Comparison of ENCODE assay signal across 31 mouse cellular contexts in genomic region chr4:117977371-117977770, GRCm38 (mm10). TPM values are rescaled to one million over a fixed set of nuclear protein-coding genes. Genes with fewer than 3 reads are reported as not detected.
DNase-seq lines count a peak whose midpoint lies in the region; ATAC-seq and TF ChIP-seq lines count a peak whose summit lies in the region.
"Had no signal": no experiment of that assay in that cellular context is flagged by ENCODE, and none has a peak within 500 bp of the region (broad histone marks: within the 10 kb centered on the region; RNA-seq: fewer than 3 reads in every experiment).

No protein-coding gene starts in this region.

- H3K9ac ChIP-seq in heart, embryonic 14.5 days (ENCODE audit: low read length): peak overlapping the region; percentile 42
- 0 out of 2 replicates have a peak overlapping the region, but pooled peaks have one; percentile 19 for H3K9ac ChIP-seq in kidney, embryonic 16.5 days (replicated peaks; ENCODE audit: low read length)
- H3K9ac ChIP-seq in stomach, postnatal 0 days (ENCODE audit: low read length): no peak overlapping the region
- H3K9ac ChIP-seq: embryonic facial prominence, embryonic 15.5 days; forebrain, embryonic 13.5 days; hindbrain, embryonic 14.5 days; limb, embryonic 12.5 days; liver, embryonic 13.5 days; neural tube, embryonic 15.5 days had no signal

- ATAC-seq in heart, embryonic 14.5 days (ENCODE audit: insufficient number of reproducible peaks, insufficient read depth, low FRiP score, low read depth): no peak
- no peak for ATAC-seq in kidney, embryonic 16.5 days (ENCODE audit: low FRiP score, low TSS enrichment)
- ATAC-seq in stomach, postnatal 0 days (ENCODE audit: low FRiP score, low TSS enrichment): peak; percentile 48; the same call in 1 of the 2 replicates
- ATAC-seq: forebrain, embryonic 13.5 days; intestine, postnatal 0 days had no signal

- no peaks in the 10 kb centered on the region for H3K27me3 ChIP-seq in heart, embryonic 14.5 days (ENCODE audit: control insufficient read depth, insufficient read depth, low read length)
- H3K27me3 ChIP-seq in kidney, embryonic 16.5 days (ENCODE audit: insufficient read depth, low read length): no peaks in the 10 kb centered on the region
- no peaks in the 10 kb centered on the region for H3K27me3 ChIP-seq in stomach, postnatal 0 days (ENCODE audit: control insufficient read depth, insufficient read depth, low read length)
- H3K27me3 ChIP-seq: CH12.LX; embryonic facial prominence, embryonic 15.5 days; forebrain, embryonic 13.5 days; limb, embryonic 12.5 days; liver, embryonic 13.5 days; neural tube, embryonic 15.5 days had no signal

- intact Hi-C loops in gastrocnemius, adult 2 months (cut with DNase I): no loop called here

- no peaks in the 10 kb centered on the region for H3K36me3 ChIP-seq in heart, embryonic 14.5 days (ENCODE audit: control insufficient read depth, insufficient read depth, low read length)
- no peaks in the 10 kb centered on the region for H3K36me3 ChIP-seq in kidney, embryonic 16.5 days (ENCODE audit: insufficient read depth, low read length)
- no peaks in the 10 kb centered on the region for H3K36me3 ChIP-seq in stomach, postnatal 0 days (ENCODE audit: control insufficient read depth, insufficient read depth, low read length)
- H3K36me3 ChIP-seq: embryonic facial prominence, embryonic 10.5 days; embryonic facial prominence, embryonic 15.5 days; limb, embryonic 12.5 days; liver, embryonic 13.5 days; neural tube, embryonic 15.5 days had no signal

- peak overlapping the region; percentile 17; the same call in 1 of the 2 replicates for H3K27ac ChIP-seq in gastrocnemius, adult 2 months
- H3K27ac ChIP-seq in heart, embryonic 14.5 days (replicated peaks in 1 of 2; ENCODE audit: control insufficient read depth in 1 of 2, insufficient read depth in 1 of 2, low read depth in 2 of 2, low read length in 2 of 2): peak overlapping the region; percentile 54 to 73
- H3K27ac ChIP-seq in kidney, embryonic 16.5 days (ENCODE audit: low read length): no peak overlapping the region
- no peak overlapping the region for H3K27ac ChIP-seq in stomach, postnatal 0 days (replicated peaks)
- H3K27ac ChIP-seq: embryonic facial prominence, embryonic 15.5 days; forebrain, embryonic 13.5 days; hindbrain, embryonic 14.5 days; limb, embryonic 12.5 days; liver, embryonic 13.5 days; neural tube, embryonic 15.5 days had no signal

- H3K9me3 ChIP-seq in heart, embryonic 14.5 days (ENCODE audit: control insufficient read depth, low read length): no peaks in the 10 kb centered on the region
- no peaks in the 10 kb centered on the region for H3K9me3 ChIP-seq in kidney, embryonic 16.5 days (ENCODE audit: low read length)
- no peaks in the 10 kb centered on the region for H3K9me3 ChIP-seq in stomach, postnatal 0 days (ENCODE audit: control insufficient read depth, low read length)
- H3K9me3 ChIP-seq: embryonic facial prominence, embryonic 10.5 days; embryonic facial prominence, embryonic 15.5 days; forebrain, embryonic 13.5 days; limb, embryonic 12.5 days; liver, embryonic 13.5 days; neural tube, embryonic 15.5 days had no signal

- H3K4me3 ChIP-seq in gastrocnemius, adult 2 months: no peak overlapping the region
- H3K4me3 ChIP-seq in heart, embryonic 14.5 days (ENCODE audit: control insufficient read depth in 1 of 2, insufficient read depth in 1 of 2, low read depth in 1 of 2, low read length in 2 of 2): peak overlapping the region; percentile 8 to 15; a peak in 1 of 4 replicates
- no peak overlapping the region for H3K4me3 ChIP-seq in kidney, embryonic 16.5 days (ENCODE audit: low read length)
- H3K4me3 ChIP-seq in stomach, postnatal 0 days (ENCODE audit: low read depth, low read length): no peak overlapping the region
- H3K4me3 ChIP-seq: embryonic facial prominence, embryonic 10.5 days; embryonic facial prominence, embryonic 15.5 days; forebrain, embryonic 13.5 days; limb, embryonic 12.5 days; liver, embryonic 13.5 days; neural tube, embryonic 15.5 days had no signal

- peaks cover 24 to 38% of the 10 kb centered on the region in 2 experiments for H3K4me1 ChIP-seq in heart, embryonic 14.5 days (ENCODE audit: control insufficient read depth in 2 of 2, insufficient read depth in 2 of 2, low read length in 2 of 2)
- peaks cover 17% of the 10 kb centered on the region; the same call in 1 of the 2 replicates for H3K4me1 ChIP-seq in kidney, embryonic 16.5 days (ENCODE audit: insufficient read depth, low read length)
- no peaks in the 10 kb centered on the region for H3K4me1 ChIP-seq in stomach, postnatal 0 days (replicated peaks; ENCODE audit: control insufficient read depth, insufficient read depth)
- H3K4me1 ChIP-seq: forebrain, embryonic 13.5 days; liver, embryonic 13.5 days; neural tube, embryonic 15.5 days had no signal

- WGBS in heart, embryonic 14.5 days: 40% methylated on average over 9 of the region's 9 CpGs
- WGBS in kidney, embryonic 16.5 days: 73% methylated on average over 9 of the region's 9 CpGs
- WGBS in stomach, postnatal 0 days: 66% methylated on average over 9 of the region's 9 CpGs

- no peak for TF ChIP-seq CTCF in gastrocnemius, adult 2 months (IDR thresholded peaks at IDR 0.05)
- TF ChIP-seq CTCF in stomach, postnatal 0 days (IDR thresholded peaks at IDR 0.05; ENCODE audit: low read depth): no peak

- no peak for DNase-seq in gastrocnemius, adult 2 months
- DNase-seq in gastrocnemius, adult 18-20 months (ENCODE audit: low spot score): no peak
- DNase-seq in heart, adult 18-20 months: no peak
- no peak for DNase-seq in kidney, postnatal 14 days
- DNase-seq in stomach, postnatal 0 days (ENCODE audit: low spot score): no peak
- DNase-seq in natural killer cell, adult 2 months (ENCODE audit: low spot score in 2 of 2): no peak
- DNase-seq: adrenal gland, adult 8-10 months; cerebellum, adult 2 months; cerebellum, postnatal 14 days; gastrocnemius, postnatal 25 days; kidney, adult 9 months; kidney, postnatal 25 days; liver, embryonic 13.5 days; lung, adult 2 months; lung, postnatal 10 days; midbrain, embryonic 14.5 days; retina, postnatal 1 day; right cerebral cortex, postnatal 14 days; thymus, adult 2 months; thymus, postnatal 36 days had no signal

- TF ChIP-seq EP300 in stomach, postnatal 0 days (optimal IDR thresholded peaks at IDR 0.05): no peak

- H3K4me2 ChIP-seq in heart, embryonic 14.5 days (ENCODE audit: low read length): peak overlapping the region; percentile 47
- no peak overlapping the region for H3K4me2 ChIP-seq in kidney, embryonic 16.5 days (replicated peaks; ENCODE audit: low read depth, low read length)
- H3K4me2 ChIP-seq in stomach, postnatal 0 days (replicated peaks; ENCODE audit: low read depth): no peak overlapping the region
- H3K4me2 ChIP-seq: embryonic facial prominence, embryonic 15.5 days; forebrain, embryonic 13.5 days; hindbrain, embryonic 14.5 days; limb, embryonic 12.5 days; liver, embryonic 13.5 days; neural tube, embryonic 15.5 days had no signal

RNA-seq across cellular contexts. Expression of gene Artn, which starts 47.8 kb away (rescaled TPM):
- under 1 TPM; 0.25 to 0.46 TPM for total RNA-seq in gastrocnemius, adult 2 months (2021)
- total RNA-seq in gastrocnemius, adult 18-20 months (2021): under 1 TPM; 0.19 to 0.27 TPM
- polyA plus RNA-seq in heart, embryonic 14.5 days (2014; fragmentation: Nextera tagmentation; extraction: Ambion mirVana): 0.81 and 0.85 TPM in 2 replicates
- total RNA-seq in heart, adult 18-20 months (2021): under 1 TPM in 1 of 2 experiments, not detected in 1; 0.33 TPM
- polyA plus RNA-seq in kidney, embryonic 16.5 days (2015; fragmentation: Nextera tagmentation; extraction: Ambion mirVana): 3.0 and 3.5 TPM in 2 replicates
- polyA plus RNA-seq in stomach, postnatal 0 days (2015; fragmentation: Nextera tagmentation; extraction: Ambion mirVana): 3.8 TPM in 2 replicates
- total RNA-seq: CH12.LX; monocyte, adult 5-6 weeks had no signal

Comparison
In these comparisons a context has a peak if more than half of its experiments do, and no peak if none do; other contexts are left out.
1. H3K27ac ChIP-seq: peak in gastrocnemius, adult 2 months (single experiment) and heart, embryonic 14.5 days (2 of 2); none in kidney, embryonic 16.5 days (single experiment) and stomach, postnatal 0 days (single experiment).
2. H3K4me3 ChIP-seq: peak in heart, embryonic 14.5 days (2 of 2); none in gastrocnemius, adult 2 months (single experiment), kidney, embryonic 16.5 days (single experiment) and stomach, postnatal 0 days (single experiment).